Mouse (Mus musculus) cerebellum, adult 2 months (tissue): ENCODE data around the gene Pomt1.

ENCODE experiments used
- CTCF ChIP-seq: fragments of 200-500 bp; IDR thresholded peaks from 2 replicates; pipeline ENCODE4 v1.5.1; 2011; ENCODE audit warnings: low read depth, mild to moderate bottlenecking, control low read depth, low read length, moderate library complexity, borderline replicate concordance; ENCODE audit not compliant: insufficient read depth
- POLR2A ChIP-seq: fragments of 200-500 bp; IDR thresholded peaks from 2 replicates; pipeline ENCODE4 v1.6.1; 2011; ENCODE audit warnings: low read length, control low read depth, borderline replicate concordance; ENCODE audit not compliant: insufficient read depth

DNA sequence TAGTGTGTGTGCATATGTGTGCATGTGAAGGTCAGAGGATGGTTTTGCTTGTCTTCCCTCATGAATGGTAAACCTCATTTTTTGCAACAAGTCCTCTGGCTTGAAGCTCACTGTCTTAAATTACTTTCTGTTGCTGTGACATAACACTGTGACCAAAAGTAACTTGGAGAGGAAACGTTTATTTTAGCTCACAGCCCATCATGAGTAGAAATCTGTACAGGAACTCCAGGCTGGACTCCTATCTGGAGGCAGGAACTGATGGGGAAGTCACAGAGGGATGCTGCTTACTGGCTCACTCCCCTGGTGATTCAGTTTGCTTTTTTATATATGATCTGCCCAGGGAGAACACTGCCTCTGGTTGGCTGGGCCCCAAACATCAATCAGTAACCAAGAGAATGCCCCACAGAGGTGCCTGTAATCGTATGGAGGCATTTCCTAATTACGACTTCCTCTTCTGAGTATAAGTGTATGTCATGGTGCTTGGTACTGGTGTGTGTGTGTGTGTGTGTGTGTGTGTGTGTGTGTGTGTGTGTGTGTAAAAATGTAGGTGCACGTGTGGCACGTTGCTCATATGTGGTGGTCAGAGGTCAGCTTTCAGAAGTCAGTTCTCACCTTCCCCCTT lies 47.2 kb upstream of the Pomt1 start:
- TF ChIP-seq CTCF (no peak), POLR2A (no peak)
